Mouse (Mus musculus) adrenal gland, postnatal 25 days (tissue): ENCODE results near the gene Dbnl. TPM values are rescaled to one million over a fixed set of nuclear protein-coding genes. Genes with fewer than 3 reads are reported as not detected.

ENCODE experiments used
- DNase-seq: peaks from one replicate; pipeline ENCODE4 v3.0.0; 2021; ENCODE audit warnings: mixed read lengths
- long read RNA-seq: library from polyadenylated mRNA; stranded (forward); transcript quantifications from one replicate; pipeline ENCODE4 v2.0.0, GENCODE M21; 2021
- total RNA-seq: library from RNA; stranded (reverse); gene quantifications from 2 replicates; pipeline ENCODE4 v1.2.3, GENCODE M21; 2021

Gene Dbnl
- total RNA-seq = 66.2 and 77.8 TPM in 2 replicates
- long read RNA-seq, transcript Dbnl-201 (13 exons, 1,638 nt) = minor isoform, 10 of 106 reads
- long read RNA-seq, transcript Dbnl-203 (13 exons, 2,001 nt) = major isoform, 49 of 106 reads
- long read RNA-seq, transcript Dbnl-202 (13 exons, 2,295 nt) = minor isoform, 24 of 106 reads
- long read RNA-seq, partial matches to known transcripts = 8 of 106 reads
- long read RNA-seq, other reads (novel, unspliced or antisense) = 15 of 106 reads

GRCm38 (mm10) chr11:5788056-5789014 lies at the start of gene Dbnl:
Dbnl (plus strand) TSS chr11:5788488.
- DNase-seq = peak; percentile 95

- no peak for DNase-seq
Measured at GRCm38 (mm10) chr11:5738888-5739632, 49.2 kb upstream of the Dbnl start.

GRCm38 (mm10) chr11:5739846-5740245 lies 48.4 kb upstream of the Dbnl start:
- no peak for DNase-seq

- no peak for DNase-seq
Measured at GRCm38 (mm10) chr11:5740599-5740964, 47.7 kb upstream of the Dbnl start.

GRCm38 (mm10) chr11:5740965-5741627 lies 47.2 kb upstream of the Dbnl start:
- peak; percentile 82 for DNase-seq

- peak; percentile 28 for DNase-seq
Measured at GRCm38 (mm10) chr11:5742106-5742505, 46.2 kb upstream of the Dbnl start.

- DNase-seq = no peak
Measured at GRCm38 (mm10) chr11:5744951-5745350, 43.3 kb upstream of the Dbnl start.

GRCm38 (mm10) chr11:5753755-5754154 lies 34.5 kb upstream of the Dbnl start:
- no peak for DNase-seq

GRCm38 (mm10) chr11:5761820-5762632 lies 26.3 kb upstream of the Dbnl start, which contains the start of gene Urgcp:
Urgcp (minus strand) TSS chr11:5762376.
- peak; percentile 96 for DNase-seq

GRCm38 (mm10) chr11:5762633-5762982 lies 25.7 kb upstream of the Dbnl start:
- no peak for DNase-seq

GRCm38 (mm10) chr11:5766019-5766418 lies 22.3 kb upstream of the Dbnl start:
- no peak for DNase-seq

GRCm38 (mm10) chr11:5778481-5778880 lies 9.8 kb upstream of the Dbnl start:
- DNase-seq = no peak

GRCm38 (mm10) chr11:5780035-5780499 lies 8.2 kb upstream of the Dbnl start:
- no peak for DNase-seq

- no peak for DNase-seq
Measured at GRCm38 (mm10) chr11:5782199-5782944, 5.9 kb upstream of the Dbnl start.

GRCm38 (mm10) chr11:5785732-5786131 lies 2.6 kb upstream of the Dbnl start:
- no peak for DNase-seq

- no peak for DNase-seq
Measured at GRCm38 (mm10) chr11:5787671-5788055, 625 bp upstream of the Dbnl start.

- no peak for DNase-seq
Measured at GRCm38 (mm10) chr11:5789071-5789753, 924 bp downstream of the Dbnl start.

GRCm38 (mm10) chr11:5789754-5790333 lies 1.6 kb downstream of the Dbnl start:
- DNase-seq = no peak

- no peak for DNase-seq
Measured at GRCm38 (mm10) chr11:5790431-5790830, 2.1 kb downstream of the Dbnl start.
